Mouse (Mus musculus): ENCODE data around the gene Atg9a. TPM values are rescaled to one million over a fixed set of nuclear protein-coding genes. Genes with fewer than 3 reads are reported as not detected.

Gene Atg9a
- polyA plus RNA-seq, 1 experiment, result 10.6 TPM

- peak within 1 kb of the TSS; percentile 86 for H3K27ac ChIP-seq (ENCODE audit: insufficient read depth, low read length)
- peak; percentile 89 for TF ChIP-seq POLR2A (IDR thresholded peaks at IDR 0.05; ENCODE audit: insufficient read depth, low read length)
- no peak for TF ChIP-seq CTCF (IDR thresholded peaks at IDR 0.05; ENCODE audit: low read depth, low read length)
- TF ChIP-seq EP300 (IDR thresholded peaks at IDR 0.05; ENCODE audit: insufficient read depth, low read depth, low read length), result no peak
Measured at GRCm38 (mm10) chr1:75168472-75169464, 23.2 kb downstream of the Atg9a start, which contains the start of gene Zfand2b. Zfand2b (plus strand) TSS chr1:75168646.

GRCm38 (mm10) chr1:75168093-75168471 is 23.9 kb downstream of the Atg9a start:
- Histone ChIP-seq H3K4me3 (ENCODE audit: low read depth, low read length) (peak overlapping the region; percentile 83), H3K27ac (ENCODE audit: insufficient read depth, low read length) (peak overlapping the region; percentile 86), H3K9ac (ENCODE audit: low read depth, poor library complexity, severe bottlenecking) (peak overlapping the region; percentile 54), H3K36me3 (ENCODE audit: control insufficient read depth, insufficient read depth, low read length, poor library complexity, severe bottlenecking) (0 out of 2 replicates have a peak, but pooled peaks cover 4% of the 10 kb centered on the region), H3K27me3 (ENCODE audit: control insufficient read depth, insufficient read depth, low read length, poor library complexity, severe bottlenecking) (no peaks in the 10 kb centered on the region), H3K9me3 (replicated peaks; ENCODE audit: control insufficient read depth, insufficient read depth, low read length, poor library complexity, severe bottlenecking) (no peaks in the 10 kb centered on the region), H3K4me1 (ENCODE audit: control insufficient read depth, insufficient read depth, low read length) (peaks cover 3% of the 10 kb centered on the region)
- TF ChIP-seq CTCF (IDR thresholded peaks at IDR 0.05; ENCODE audit: low read depth, low read length), result no peak
- no peak for TF ChIP-seq EP300 (IDR thresholded peaks at IDR 0.05; ENCODE audit: insufficient read depth, low read depth, low read length)
- TF ChIP-seq POLR2A (IDR thresholded peaks at IDR 0.05; ENCODE audit: insufficient read depth, low read length), result no peak

More at GRCm38 (mm10) chr1:75168472-75169464, 23.2 kb downstream of the Atg9a start, which contains the start of gene Zfand2b:
- 0 out of 2 replicates have a peak, but pooled peaks cover 4% of the 10 kb centered on the region for H3K36me3 ChIP-seq (ENCODE audit: control insufficient read depth, insufficient read depth, low read length, poor library complexity, severe bottlenecking)
- H3K4me3 ChIP-seq (ENCODE audit: low read depth, low read length), result peak within 1 kb of the TSS; percentile 97
- H3K9ac ChIP-seq (ENCODE audit: low read depth, poor library complexity, severe bottlenecking), result peak within 1 kb of the TSS; percentile 54
- H3K9me3 ChIP-seq (replicated peaks; ENCODE audit: control insufficient read depth, insufficient read depth, low read length, poor library complexity, severe bottlenecking), result no peaks in the 10 kb centered on the region
- peaks cover 3% of the 10 kb centered on the region for H3K4me1 ChIP-seq (ENCODE audit: control insufficient read depth, insufficient read depth, low read length)
- no peaks in the 10 kb centered on the region for H3K27me3 ChIP-seq (ENCODE audit: control insufficient read depth, insufficient read depth, low read length, poor library complexity, severe bottlenecking)

- no peak overlapping the region for H3K4me3 ChIP-seq (ENCODE audit: low read depth, low read length)
- H3K9me3 ChIP-seq (replicated peaks; ENCODE audit: control insufficient read depth, insufficient read depth, low read length, poor library complexity, severe bottlenecking), result no peaks in the 10 kb centered on the region
- no peaks in the 10 kb centered on the region for H3K27me3 ChIP-seq (ENCODE audit: control insufficient read depth, insufficient read depth, low read length, poor library complexity, severe bottlenecking)
- no peaks in the 10 kb centered on the region for H3K36me3 ChIP-seq (ENCODE audit: control insufficient read depth, insufficient read depth, low read length, poor library complexity, severe bottlenecking)
- no peak overlapping the region for H3K9ac ChIP-seq (ENCODE audit: low read depth, poor library complexity, severe bottlenecking)
- H3K27ac ChIP-seq (ENCODE audit: insufficient read depth, low read length), result no peak overlapping the region
- no peaks in the 10 kb centered on the region for H3K4me1 ChIP-seq (ENCODE audit: control insufficient read depth, insufficient read depth, low read length)
- TF ChIP-seq POLR2A (IDR thresholded peaks at IDR 0.05; ENCODE audit: insufficient read depth, low read length), result no peak
- no peak for TF ChIP-seq CTCF (IDR thresholded peaks at IDR 0.05; ENCODE audit: low read depth, low read length)
- TF ChIP-seq EP300 (IDR thresholded peaks at IDR 0.05; ENCODE audit: insufficient read depth, low read depth, low read length), result no peak
Measured at GRCm38 (mm10) chr1:75160256-75160617, 31.8 kb downstream of the Atg9a start.

- Histone ChIP-seq H3K4me1 (ENCODE audit: control insufficient read depth, insufficient read depth, low read length) (no peaks in the 10 kb centered on the region), H3K9ac (ENCODE audit: low read depth, poor library complexity, severe bottlenecking) (no peak overlapping the region), H3K27me3 (ENCODE audit: control insufficient read depth, insufficient read depth, low read length, poor library complexity, severe bottlenecking) (no peaks in the 10 kb centered on the region), H3K9me3 (replicated peaks; ENCODE audit: control insufficient read depth, insufficient read depth, low read length, poor library complexity, severe bottlenecking) (no peaks in the 10 kb centered on the region), H3K27ac (ENCODE audit: insufficient read depth, low read length) (no peak overlapping the region), H3K36me3 (ENCODE audit: control insufficient read depth, insufficient read depth, low read length, poor library complexity, severe bottlenecking) (no peaks in the 10 kb centered on the region), H3K4me3 (ENCODE audit: low read depth, low read length) (no peak overlapping the region)
- TF ChIP-seq CTCF (IDR thresholded peaks at IDR 0.05; ENCODE audit: low read depth, low read length) (no peak), POLR2A (IDR thresholded peaks at IDR 0.05; ENCODE audit: insufficient read depth, low read length) (no peak), EP300 (IDR thresholded peaks at IDR 0.05; ENCODE audit: insufficient read depth, low read depth, low read length) (no peak)
Measured at GRCm38 (mm10) chr1:75159540-75160255, 32.3 kb downstream of the Atg9a start.

GRCm38 (mm10) chr1:75158990-75159389 is 33.0 kb downstream of the Atg9a start:
- H3K4me3 ChIP-seq (ENCODE audit: low read depth, low read length), result no peak overlapping the region
- no peaks in the 10 kb centered on the region for H3K9me3 ChIP-seq (replicated peaks; ENCODE audit: control insufficient read depth, insufficient read depth, low read length, poor library complexity, severe bottlenecking)
- TF ChIP-seq EP300 (IDR thresholded peaks at IDR 0.05; ENCODE audit: insufficient read depth, low read depth, low read length), result no peak
- no peak overlapping the region for H3K27ac ChIP-seq (ENCODE audit: insufficient read depth, low read length)
- no peaks in the 10 kb centered on the region for H3K36me3 ChIP-seq (ENCODE audit: control insufficient read depth, insufficient read depth, low read length, poor library complexity, severe bottlenecking)
- H3K9ac ChIP-seq (ENCODE audit: low read depth, poor library complexity, severe bottlenecking), result no peak overlapping the region
- no peaks in the 10 kb centered on the region for H3K4me1 ChIP-seq (ENCODE audit: control insufficient read depth, insufficient read depth, low read length)
- H3K27me3 ChIP-seq (ENCODE audit: control insufficient read depth, insufficient read depth, low read length, poor library complexity, severe bottlenecking), result no peaks in the 10 kb centered on the region

Data from ES-Bruce4 (cell line).